Mouse (Mus musculus) liver, embryonic 15.5 days (tissue): ENCODE results near the gene Mical2. TPM values are rescaled to one million over a fixed set of nuclear protein-coding genes. Genes with fewer than 3 reads are reported as not detected.

Source experiments
- ATAC-seq: fragments of 200-750 bp; cut with Nextera tagmentation; 2 replicates; pipeline ENCODE4 v1.8.0; 2017; ENCODE audit warnings: moderate number of reproducible peaks, mild to moderate bottlenecking, moderate library complexity; ENCODE audit not compliant: insufficient read depth
- H3K27ac ChIP-seq: fragments of 300-500 bp; sonication (generic); replicated peaks from 2 replicates; pipeline ENCODE4 v1.5.1; 2015; ENCODE audit warnings: mild to moderate bottlenecking, inconsistent platforms
- H3K27me3 ChIP-seq: fragments of 300-500 bp; sonication (generic); 2 replicates; pipeline ENCODE4 v1.6.1; 2015; ENCODE audit warnings: mild to moderate bottlenecking, inconsistent platforms
- H3K36me3 ChIP-seq: fragments of 300-500 bp; sonication (generic); replicated peaks from 2 replicates; pipeline ENCODE4 v1.6.1; 2015; ENCODE audit warnings: moderate library complexity, mild to moderate bottlenecking, inconsistent platforms
- H3K4me1 ChIP-seq: fragments of 300-500 bp; sonication (generic); replicated peaks from 2 replicates; pipeline ENCODE4 v1.6.1; 2015; ENCODE audit warnings: inconsistent platforms
- H3K4me2 ChIP-seq: fragments of 300-500 bp; sonication (generic); 2 replicates; pipeline ENCODE4 v1.6.1; 2015; ENCODE audit warnings: moderate library complexity, mild to moderate bottlenecking, inconsistent platforms
- H3K4me3 ChIP-seq: fragments of 300-500 bp; sonication (generic); replicated peaks from 2 replicates; pipeline ENCODE4 v1.5.1; 2015; ENCODE audit warnings: mild to moderate bottlenecking, inconsistent platforms
- H3K9ac ChIP-seq: fragments of 300-500 bp; sonication (generic); 2 replicates; pipeline ENCODE4 v1.6.1; 2015; ENCODE audit warnings: moderate library complexity, mild to moderate bottlenecking, inconsistent platforms
- H3K9me3 ChIP-seq: fragments of 300-500 bp; sonication (generic); replicated peaks from 2 replicates; pipeline ENCODE4 v1.6.1; 2016; ENCODE audit warnings: inconsistent platforms
- WGBS: fragments of 180-500 bp; shearing (Covaris S2); methylation state at CpG from one replicate; pipeline ENCODE4 v1.1.7; 2015; ENCODE audit warnings: mixed read lengths; ENCODE audit not compliant: insufficient replicate concordance; 5-methylcytosine and 5-hydroxymethylcytosine counted together
- polyA plus RNA-seq: library from polyadenylated mRNA; unstranded; fragments of >200 nt; fragmentation: Nextera tagmentation; extraction: Ambion mirVana; gene quantifications from 2 replicates; pipeline ENCODE4 v1.2.1, GENCODE M21; 2015

Gene Mical2
- polyA plus RNA-seq, result 1.8 TPM in 2 replicates

DNA sequence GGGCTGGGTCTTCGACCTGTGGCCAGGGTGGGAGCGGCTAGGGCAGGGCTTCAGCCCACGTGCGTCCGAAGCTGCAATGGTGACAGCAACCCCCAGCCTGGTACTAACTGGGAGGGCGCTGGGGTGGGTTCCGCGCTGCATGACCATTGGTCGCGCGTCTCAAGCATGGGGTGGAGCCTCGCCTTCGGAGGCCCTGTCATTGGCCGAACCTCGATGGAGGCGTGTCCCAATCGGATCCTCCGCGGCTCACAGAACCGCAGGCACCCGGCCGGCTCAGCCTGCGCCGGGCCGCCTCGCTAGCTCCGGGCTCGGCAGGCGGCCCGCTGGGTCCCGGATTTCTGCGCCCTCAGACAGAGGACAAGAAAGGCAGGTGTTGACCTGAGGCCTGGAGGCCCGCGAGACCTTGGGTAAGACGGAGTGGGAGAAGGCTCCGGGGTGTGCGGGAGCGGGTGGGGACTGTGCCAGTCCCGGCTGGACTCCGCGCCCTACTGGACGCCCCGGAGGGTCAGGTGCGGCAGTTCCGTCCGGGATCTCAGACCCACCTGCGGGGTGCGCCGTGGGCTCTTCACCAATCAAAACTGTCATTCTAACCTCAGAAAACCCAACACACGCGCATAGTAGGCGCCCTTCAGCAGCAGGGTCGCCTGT lies at the start of gene Mical2:
Gene Mical2 (plus strand): TSS at position 242 of the 648 bp plus-strand sequence.
- H3K27ac ChIP-seq, result no peak within 1 kb of the TSS
- peak; percentile 92 for ATAC-seq
- no peaks in the 10 kb centered on the region for H3K9me3 ChIP-seq
- peaks cover 28% of the 10 kb centered on the region for H3K27me3 ChIP-seq
- H3K36me3 ChIP-seq, result no peaks in the 10 kb centered on the region
- under 1% methylated on average over 53 of the region's 53 CpGs for WGBS
- peak within 1 kb of the TSS; percentile 71 for H3K4me2 ChIP-seq
- H3K4me1 ChIP-seq, result peaks cover 9% of the 10 kb centered on the region
- H3K4me3 ChIP-seq, result peak within 1 kb of the TSS; percentile 57
- peak within 1 kb of the TSS; percentile 32; the same call in 1 of the 2 replicates for H3K9ac ChIP-seq

- Histone ChIP-seq H3K4me2 (no peak overlapping the region), H3K4me3 (no peak overlapping the region), H3K9ac (no peak overlapping the region), H3K27me3 (no peaks in the 10 kb centered on the region), H3K4me1 (no peaks in the 10 kb centered on the region), H3K27ac (no peak overlapping the region), H3K36me3 (no peaks in the 10 kb centered on the region), H3K9me3 (no peaks in the 10 kb centered on the region)
- 57% methylated on average over 2 of the region's 2 CpGs for WGBS
- ATAC-seq, result no peak
Observed at GRCm38 (mm10) chr7:112176627-112177026, 49.0 kb upstream of the Mical2 start.

- H3K27me3 ChIP-seq, result no peaks in the 10 kb centered on the region
- no peaks in the 10 kb centered on the region for H3K36me3 ChIP-seq
- no peak overlapping the region for H3K4me3 ChIP-seq
- 15% methylated on average over 10 of the region's 10 CpGs for WGBS
- peaks cover 2% of the 10 kb centered on the region; the same call in 1 of the 2 replicates for H3K4me1 ChIP-seq
- no peak overlapping the region for H3K27ac ChIP-seq
- peak overlapping the region; percentile 27; the same call in 1 of the 2 replicates for H3K4me2 ChIP-seq
- H3K9ac ChIP-seq, result no peak overlapping the region
- peak; percentile 40 for ATAC-seq
- no peaks in the 10 kb centered on the region for H3K9me3 ChIP-seq
Observed at GRCm38 (mm10) chr7:112180235-112180705, 45.4 kb upstream of the Mical2 start.

- no peak for ATAC-seq
- no peak overlapping the region for H3K27ac ChIP-seq
- H3K9me3 ChIP-seq, result no peaks in the 10 kb centered on the region
- no peaks in the 10 kb centered on the region for H3K36me3 ChIP-seq
- H3K4me2 ChIP-seq, result no peak overlapping the region
- H3K27me3 ChIP-seq, result no peaks in the 10 kb centered on the region
- H3K9ac ChIP-seq, result no peak overlapping the region
- H3K4me3 ChIP-seq, result no peak overlapping the region
- peaks cover 7% of the 10 kb centered on the region for H3K4me1 ChIP-seq
- 32% methylated on average over 5 of the region's 5 CpGs for WGBS
Observed at GRCm38 (mm10) chr7:112183258-112183841, 42.3 kb upstream of the Mical2 start.

DNA sequence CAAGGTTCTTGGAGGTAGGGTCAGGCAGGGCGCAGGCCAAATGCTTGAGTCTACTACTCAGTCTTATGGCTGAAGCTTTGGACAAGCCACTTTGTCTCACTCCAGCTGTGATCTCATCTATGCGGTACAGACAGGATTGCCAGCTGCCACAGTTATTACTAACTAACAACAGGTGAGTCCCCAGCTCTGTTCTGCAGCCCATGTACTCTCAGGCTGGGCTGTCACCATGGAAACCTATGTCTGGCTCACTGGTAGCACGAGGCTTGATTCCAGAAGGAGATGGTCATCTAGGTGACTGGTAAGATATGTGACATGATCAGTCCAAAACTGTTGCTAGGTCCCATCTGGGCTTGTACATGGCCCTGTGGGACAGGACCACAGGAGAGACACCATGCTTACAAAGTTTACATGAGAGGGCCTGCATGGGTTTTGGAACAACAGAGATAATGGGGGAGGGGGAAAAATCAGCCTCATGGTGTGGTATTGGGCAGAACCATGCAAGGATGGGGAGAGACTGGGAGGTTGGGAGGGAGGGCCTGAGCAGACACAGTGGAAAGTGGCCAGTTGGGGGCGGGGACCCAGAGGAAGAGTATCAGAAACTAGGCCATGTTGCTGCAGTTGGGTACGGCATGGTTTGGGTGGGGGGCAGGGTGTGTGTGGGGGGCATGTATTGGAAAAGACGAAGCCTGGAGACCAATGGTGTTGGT lies 41.0 kb upstream of the Mical2 start:
- no peaks in the 10 kb centered on the region for H3K36me3 ChIP-seq
- H3K9me3 ChIP-seq, result no peaks in the 10 kb centered on the region
- no peaks in the 10 kb centered on the region for H3K27me3 ChIP-seq
- 55% methylated on average over 6 of the region's 6 CpGs for WGBS
- ATAC-seq, result no peak
- no peak overlapping the region for H3K4me3 ChIP-seq
- H3K4me2 ChIP-seq, result no peak overlapping the region
- no peak overlapping the region for H3K9ac ChIP-seq
- H3K4me1 ChIP-seq, result peaks cover 7% of the 10 kb centered on the region
- H3K27ac ChIP-seq, result no peak overlapping the region

DNA sequence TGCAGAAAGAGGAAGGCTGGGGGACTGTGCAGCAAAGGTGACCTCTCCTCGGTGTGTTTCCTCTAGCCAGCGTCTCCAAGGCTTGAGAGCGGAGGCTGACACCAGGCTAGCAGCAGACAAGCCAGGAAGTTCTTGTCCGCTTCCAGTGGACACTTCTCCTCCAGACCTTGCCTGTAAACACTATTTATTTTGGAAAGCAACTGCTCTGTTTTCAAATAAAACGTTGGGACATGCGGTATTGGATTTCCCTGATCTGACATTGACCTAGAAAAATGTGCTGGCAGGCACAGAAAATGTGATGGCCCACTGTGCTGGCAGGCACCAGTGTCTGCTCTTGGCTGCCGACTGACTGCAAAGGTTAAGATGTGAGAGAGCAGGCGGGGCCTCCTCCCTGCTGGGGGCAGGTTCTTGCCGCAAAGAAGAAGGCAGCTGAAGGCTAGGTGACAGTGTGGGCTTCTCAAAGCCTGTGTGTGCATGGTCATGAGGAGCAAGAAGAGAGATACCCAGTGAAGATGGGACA lies 40.4 kb upstream of the Mical2 start:
- no peaks in the 10 kb centered on the region for H3K9me3 ChIP-seq
- no peak overlapping the region for H3K4me3 ChIP-seq
- H3K4me1 ChIP-seq, result peaks cover 7% of the 10 kb centered on the region
- no peak for ATAC-seq
- H3K9ac ChIP-seq, result no peak overlapping the region
- no peak overlapping the region for H3K4me2 ChIP-seq
- H3K36me3 ChIP-seq, result no peaks in the 10 kb centered on the region
- H3K27ac ChIP-seq, result no peak overlapping the region
- WGBS, result 61% methylated on average over 9 of the region's 9 CpGs
- H3K27me3 ChIP-seq, result no peaks in the 10 kb centered on the region

DNA sequence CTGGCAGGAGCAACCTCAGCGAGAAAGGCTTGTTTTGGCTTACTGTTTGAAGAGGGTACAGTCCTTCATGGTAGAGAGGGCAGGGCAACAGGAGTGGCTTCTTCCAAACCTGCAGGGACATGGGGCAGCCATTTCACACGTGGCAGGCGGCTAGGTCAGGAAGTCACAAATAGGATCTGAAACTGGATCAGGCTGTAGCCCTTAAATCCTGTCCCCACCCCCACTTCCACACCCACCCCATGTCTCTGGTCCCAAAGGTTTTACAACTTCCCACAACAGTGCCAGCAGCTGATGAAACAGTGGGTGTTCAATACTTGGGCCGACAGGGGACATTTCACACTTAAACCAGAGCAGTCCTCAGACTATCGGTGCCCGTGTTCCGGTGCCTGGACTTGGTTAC lies 38.8 kb upstream of the Mical2 start:
- no peak overlapping the region for H3K27ac ChIP-seq
- no peak overlapping the region for H3K9ac ChIP-seq
- no peak for ATAC-seq
- H3K4me1 ChIP-seq, result peaks cover 7% of the 10 kb centered on the region
- WGBS, result 70% methylated on average over 7 of the region's 7 CpGs
- H3K36me3 ChIP-seq, result no peaks in the 10 kb centered on the region
- H3K9me3 ChIP-seq, result no peaks in the 10 kb centered on the region
- H3K4me2 ChIP-seq, result no peak overlapping the region
- no peaks in the 10 kb centered on the region for H3K27me3 ChIP-seq
- no peak overlapping the region for H3K4me3 ChIP-seq

GRCm38 (mm10) chr7:112187536-112188459 lies 37.9 kb upstream of the Mical2 start:
- Histone ChIP-seq H3K9ac (no peak overlapping the region), H3K4me3 (no peak overlapping the region), H3K4me1 (peaks cover 7% of the 10 kb centered on the region), H3K9me3 (no peaks in the 10 kb centered on the region), H3K36me3 (no peaks in the 10 kb centered on the region), H3K27ac (no peak overlapping the region), H3K4me2 (no peak overlapping the region), H3K27me3 (no peaks in the 10 kb centered on the region)
- 54% methylated on average over 13 of the region's 13 CpGs for WGBS
- no peak for ATAC-seq

GRCm38 (mm10) chr7:112192237-112192636 lies 33.4 kb upstream of the Mical2 start:
- H3K27ac ChIP-seq, result no peak overlapping the region
- no peaks in the 10 kb centered on the region for H3K36me3 ChIP-seq
- no peaks in the 10 kb centered on the region for H3K27me3 ChIP-seq
- peaks cover 2% of the 10 kb centered on the region for H3K4me1 ChIP-seq
- WGBS, result 61% methylated on average over 4 of the region's 4 CpGs
- H3K4me3 ChIP-seq, result no peak overlapping the region
- no peaks in the 10 kb centered on the region for H3K9me3 ChIP-seq
- ATAC-seq, result no peak
- H3K4me2 ChIP-seq, result no peak overlapping the region
- no peak overlapping the region for H3K9ac ChIP-seq

DNA sequence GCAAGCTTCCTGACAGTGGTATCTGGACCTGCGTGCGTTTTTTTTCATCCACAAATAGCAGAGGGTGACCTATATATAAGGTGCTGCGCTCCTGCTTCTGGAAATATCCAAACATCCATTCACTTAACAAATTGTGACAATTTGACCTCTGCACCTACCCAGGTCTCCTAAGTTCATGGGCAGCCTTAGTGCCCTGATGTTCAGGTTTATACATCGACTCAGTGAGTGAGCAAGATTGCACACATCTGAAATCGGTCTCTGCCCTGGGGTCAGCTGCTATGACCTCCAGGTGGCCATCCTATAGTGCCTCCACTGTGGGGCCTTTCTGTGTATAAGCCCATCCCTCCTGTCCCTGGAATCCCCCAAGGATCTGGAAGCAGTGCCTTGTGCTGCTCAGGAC lies 32.9 kb upstream of the Mical2 start:
- H3K4me1 ChIP-seq, result peaks cover 2% of the 10 kb centered on the region
- no peak overlapping the region for H3K4me2 ChIP-seq
- no peak for ATAC-seq
- no peak overlapping the region for H3K9ac ChIP-seq
- no peaks in the 10 kb centered on the region for H3K9me3 ChIP-seq
- 64% methylated on average over 5 of the region's 5 CpGs for WGBS
- H3K36me3 ChIP-seq, result no peaks in the 10 kb centered on the region
- H3K27ac ChIP-seq, result no peak overlapping the region
- no peaks in the 10 kb centered on the region for H3K27me3 ChIP-seq
- no peak overlapping the region for H3K4me3 ChIP-seq
